Mouse (Mus musculus) ZHBTc4 (cell line): ENCODE results near the gene Ankrd12.
"Not testable (repeated sequence)": the region's sequence is repeated elsewhere in the genome, so short reads cannot be mapped to it uniquely, and the experiment has no call there.

Source experiments
- DNase-seq: peaks from one replicate; pipeline ENCODE4 v3.0.0-alpha.2; 2011; ENCODE audit warnings: low read depth, low spot score

Gene Ankrd12

GRCm38 (mm10) chr17:65976720-65977119, 100.2 kb downstream of the Ankrd12 start:
- not testable (repeated sequence) for DNase-seq

GRCm38 (mm10) chr17:65967751-65968150, 109.1 kb downstream of the Ankrd12 start:
- DNase-seq, result peak; percentile 53

- DNase-seq, result no peak
These were observed 114.6 kb downstream of the Ankrd12 start for GRCm38 (mm10) chr17:65962263-65962662.

GRCm38 (mm10) chr17:65961606-65962136, 115.2 kb downstream of the Ankrd12 start:
- DNase-seq, result no peak

GRCm38 (mm10) chr17:65959011-65959410, 117.9 kb downstream of the Ankrd12 start:
- no peak for DNase-seq

GRCm38 (mm10) chr17:65958366-65958765, 118.5 kb downstream of the Ankrd12 start:
- DNase-seq, result no peak

GRCm38 (mm10) chr17:65957782-65958325, 119.0 kb downstream of the Ankrd12 start:
- no peak for DNase-seq

GRCm38 (mm10) chr17:65956993-65957781, 119.7 kb downstream of the Ankrd12 start:
- DNase-seq, result peak; percentile 52

- peak; percentile 29 for DNase-seq
These were observed 120.7 kb downstream of the Ankrd12 start for GRCm38 (mm10) chr17:65956140-65956539.

GRCm38 (mm10) chr17:65953959-65954358, 122.9 kb downstream of the Ankrd12 start:
- no peak for DNase-seq

- DNase-seq, result no peak
These were observed 124.8 kb downstream of the Ankrd12 start for GRCm38 (mm10) chr17:65952083-65952482.

GRCm38 (mm10) chr17:65950622-65951404, 126.1 kb downstream of the Ankrd12 start, which contains the start of gene Twsg1:
Gene Twsg1 (minus strand): TSS chr17:65951226.
- DNase-seq, result peak; percentile 92

- DNase-seq, result no peak
These were observed 126.7 kb downstream of the Ankrd12 start for GRCm38 (mm10) chr17:65950183-65950582.

GRCm38 (mm10) chr17:65947307-65947706, 129.6 kb downstream of the Ankrd12 start:
- DNase-seq, result no peak

GRCm38 (mm10) chr17:65945420-65945819, 131.5 kb downstream of the Ankrd12 start:
- no peak for DNase-seq

GRCm38 (mm10) chr17:65942394-65942793, 134.5 kb downstream of the Ankrd12 start:
- no peak for DNase-seq

- peak; percentile 52 for DNase-seq
These were observed 135.6 kb downstream of the Ankrd12 start for GRCm38 (mm10) chr17:65941275-65941674.

GRCm38 (mm10) chr17:65940221-65940620, 136.7 kb downstream of the Ankrd12 start:
- DNase-seq, result no peak

GRCm38 (mm10) chr17:65939461-65940192, 137.3 kb downstream of the Ankrd12 start:
- DNase-seq, result no peak

- no peak for DNase-seq
These were observed 139.2 kb downstream of the Ankrd12 start for GRCm38 (mm10) chr17:65937671-65938070.

- DNase-seq, result peak; percentile 65
These were observed 143.1 kb downstream of the Ankrd12 start for GRCm38 (mm10) chr17:65933741-65934140.
